Mouse (Mus musculus) intestine, embryonic 16.5 days (tissue): ENCODE data around the gene Slc9b2. TPM values are rescaled to one million over a fixed set of nuclear protein-coding genes. Genes with fewer than 3 reads are reported as not detected.

Experiments used
- ATAC-seq: fragments of 200-750 bp; cut with Nextera tagmentation; 2 replicates; pipeline ENCODE4 v1.8.0; 2017; ENCODE audit warnings: moderate TSS enrichment, moderate library complexity
- H3K27ac ChIP-seq: fragments of 300-500 bp; sonication (generic); 2 replicates; pipeline ENCODE4 v1.5.1; 2014; ENCODE audit warnings: mild to moderate bottlenecking, low read length
- H3K27me3 ChIP-seq: fragments of 300-500 bp; sonication (generic); replicated peaks from 2 replicates; pipeline ENCODE4 v1.6.1; 2014; ENCODE audit warnings: low read length, control low read depth, mixed read lengths; ENCODE audit not compliant: control insufficient read depth, insufficient read depth
- H3K36me3 ChIP-seq: fragments of 300-500 bp; sonication (generic); 2 replicates; pipeline ENCODE4 v1.6.1; 2014; ENCODE audit warnings: low read length, control low read depth; ENCODE audit not compliant: control insufficient read depth, insufficient read depth
- H3K4me1 ChIP-seq: fragments of 300-500 bp; sonication (generic); 2 replicates; pipeline ENCODE4 v1.6.1; 2014; ENCODE audit warnings: low read length, control low read depth, mixed read lengths; ENCODE audit not compliant: control insufficient read depth, insufficient read depth
- H3K4me2 ChIP-seq: fragments of 300-500 bp; sonication (generic); 2 replicates; pipeline ENCODE4 v1.6.1; 2014; ENCODE audit warnings: low read depth, low read length, control low read depth
- H3K4me3 ChIP-seq: fragments of 300-500 bp; sonication (generic); 2 replicates; pipeline ENCODE4 v1.5.1; 2014; ENCODE audit warnings: mild to moderate bottlenecking, low read length
- H3K9ac ChIP-seq: fragments of 300-500 bp; sonication (generic); 2 replicates; pipeline ENCODE4 v1.6.1; 2014; ENCODE audit warnings: low read depth, low read length
- H3K9me3 ChIP-seq: fragments of 300-500 bp; sonication (generic); 2 replicates; pipeline ENCODE4 v1.6.1; 2016; ENCODE audit warnings: low read length, control low read depth; ENCODE audit not compliant: control insufficient read depth
- WGBS: fragments of 180-500 bp; shearing (Covaris S2); extraction: QIAGEN DNeasy Blood & Tissue Kit; methylation state at CpG from one replicate; pipeline ENCODE4 v1.1.7; 2014; 5-methylcytosine and 5-hydroxymethylcytosine counted together
- polyA plus RNA-seq: library from polyadenylated mRNA; unstranded; fragments of >200 nt; fragmentation: Nextera tagmentation; extraction: Ambion mirVana; gene quantifications from 2 replicates; pipeline ENCODE4 v1.2.1, GENCODE M21; 2015

The Slc9b2 gene
- 1.2 and 1.7 TPM in 2 replicates for polyA plus RNA-seq

DNA sequence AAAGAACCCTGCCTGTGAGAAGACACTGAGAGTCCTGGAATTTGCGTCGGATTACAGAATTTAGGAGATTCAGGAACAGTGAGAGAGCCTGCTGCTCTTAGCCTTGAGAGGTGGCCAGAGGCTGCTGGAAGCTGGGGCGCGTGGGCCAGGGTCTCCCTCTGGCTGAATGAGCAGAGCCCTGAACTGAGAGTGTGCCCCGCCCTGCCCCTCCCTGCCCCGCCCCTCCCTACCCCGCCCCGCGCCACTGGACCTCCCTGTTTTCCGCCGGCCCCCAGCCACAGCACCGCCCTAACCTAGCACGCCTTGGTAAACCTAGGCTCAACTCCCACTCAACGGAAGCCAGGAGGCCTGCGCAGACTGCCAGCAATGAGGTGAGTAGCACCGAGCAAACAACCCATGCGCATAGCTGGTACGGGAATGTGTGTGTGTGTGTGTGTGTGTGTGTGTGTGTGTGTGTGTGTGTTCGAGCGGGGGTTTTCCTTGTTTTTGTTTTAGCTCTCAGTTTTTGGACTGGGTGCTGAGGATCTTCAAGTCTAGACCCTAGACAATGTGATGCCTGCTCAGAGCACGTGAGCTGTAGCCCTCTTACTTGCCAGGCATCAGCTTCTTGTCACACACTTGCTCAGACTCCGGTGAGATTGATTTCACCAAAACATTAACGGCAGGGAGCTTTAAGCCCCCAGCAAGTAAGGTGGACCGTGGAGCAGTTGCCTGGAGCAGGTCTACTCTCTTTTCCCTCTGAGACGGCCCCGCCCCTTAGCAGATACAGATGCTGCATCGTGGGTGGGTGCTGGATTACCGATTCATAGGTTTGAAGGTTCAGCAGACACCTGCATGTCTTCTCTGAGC lies at the start of gene Slc9b2:
Gene Slc9b2 (plus strand): TSS at position 290 of the 849 bp plus-strand sequence.
- no peaks in the 10 kb centered on the region for H3K9me3 ChIP-seq
- no peaks in the 10 kb centered on the region; the same call in 1 of the 2 replicates for H3K4me1 ChIP-seq
- H3K9ac ChIP-seq = 0 out of 2 replicates have a peak within 1 kb of the TSS, but pooled peaks have one; percentile 43
- H3K4me2 ChIP-seq = peak within 1 kb of the TSS; percentile 82
- no peaks in the 10 kb centered on the region for H3K27me3 ChIP-seq
- peak within 1 kb of the TSS; percentile 41 for H3K4me3 ChIP-seq
- no peaks in the 10 kb centered on the region for H3K36me3 ChIP-seq
- 6% methylated on average over 25 of the region's 28 CpGs for WGBS
- peak; percentile 95 for ATAC-seq
- no peak within 1 kb of the TSS for H3K27ac ChIP-seq

DNA sequence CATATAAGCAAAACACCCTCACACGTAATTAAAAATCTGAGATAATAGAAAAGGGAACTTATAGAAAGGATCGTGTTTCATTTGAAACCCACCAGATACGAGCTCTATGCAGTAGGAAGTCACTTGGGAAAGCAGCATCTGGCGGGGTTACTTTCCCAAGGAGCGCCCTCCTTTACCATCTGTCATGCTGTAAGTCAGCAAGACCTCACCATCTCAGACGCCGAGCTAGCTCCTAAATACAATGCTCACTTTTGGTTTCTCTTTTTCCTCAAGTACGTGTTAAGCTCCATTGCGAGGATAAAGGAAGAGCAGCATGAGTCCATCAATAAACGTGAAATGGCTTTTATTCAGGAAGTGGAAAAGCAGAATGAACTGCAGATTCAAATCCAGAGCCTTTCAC lies 48.6 kb upstream of the Slc9b2 start:
- ATAC-seq = no peak
- H3K4me3 ChIP-seq = no peak overlapping the region
- no peak overlapping the region for H3K27ac ChIP-seq
- H3K4me1 ChIP-seq = no peaks in the 10 kb centered on the region
- H3K36me3 ChIP-seq = peaks cover 21% of the 10 kb centered on the region
- H3K27me3 ChIP-seq = no peaks in the 10 kb centered on the region
- H3K9ac ChIP-seq = no peak overlapping the region
- no peak overlapping the region for H3K4me2 ChIP-seq
- 87% methylated on average over 10 of the region's 10 CpGs for WGBS
- H3K9me3 ChIP-seq = no peaks in the 10 kb centered on the region

DNA sequence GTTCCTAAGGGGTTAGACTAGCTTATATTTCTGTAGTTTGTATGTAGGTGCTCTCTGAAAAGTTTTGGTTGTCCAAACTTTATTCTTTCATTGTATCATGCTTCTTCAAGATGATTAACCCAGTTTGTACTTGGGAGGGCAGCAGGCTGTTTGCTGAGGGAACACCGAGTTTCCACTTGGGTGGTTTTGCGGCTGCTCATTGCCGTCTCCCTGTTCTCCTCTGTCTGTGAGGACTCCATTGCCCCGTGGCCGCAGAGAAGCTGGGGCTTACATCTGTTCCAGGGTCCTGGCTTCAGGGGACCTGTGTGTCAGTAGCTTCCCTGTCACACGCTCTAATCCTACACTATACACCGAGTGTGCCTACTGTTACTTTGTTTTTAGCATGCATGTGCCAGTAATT lies 47.3 kb upstream of the Slc9b2 start:
- Histone ChIP-seq H3K9ac (no peak overlapping the region), H3K9me3 (no peaks in the 10 kb centered on the region), H3K4me2 (no peak overlapping the region), H3K4me3 (no peak overlapping the region), H3K27me3 (no peaks in the 10 kb centered on the region), H3K4me1 (no peaks in the 10 kb centered on the region), H3K27ac (no peak overlapping the region), H3K36me3 (peaks cover 21% of the 10 kb centered on the region)
- 91% methylated on average over 7 of the region's 7 CpGs for WGBS
- no peak for ATAC-seq

DNA sequence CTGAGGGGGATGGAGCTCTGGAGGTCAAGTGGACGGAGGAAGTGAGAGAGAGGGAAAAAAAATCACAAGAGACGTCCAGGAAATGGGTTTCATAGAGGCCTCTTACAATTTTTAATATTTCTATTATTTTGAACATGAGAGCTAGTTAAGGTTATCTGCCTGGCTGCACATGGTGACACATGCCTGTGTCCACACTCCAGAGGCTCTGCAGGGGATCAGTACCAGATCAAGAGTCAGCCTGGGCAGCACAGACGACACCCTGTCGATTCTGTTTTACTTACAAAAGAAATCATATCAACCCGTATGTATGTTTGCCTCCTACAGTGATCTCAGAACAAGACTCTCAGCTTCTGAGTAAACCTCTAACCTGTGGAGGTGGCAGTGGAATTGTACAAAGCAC lies 38.9 kb upstream of the Slc9b2 start:
- Histone ChIP-seq H3K4me3 (no peak overlapping the region), H3K27ac (no peak overlapping the region), H3K36me3 (peaks cover 9% of the 10 kb centered on the region), H3K4me2 (no peak overlapping the region), H3K4me1 (no peaks in the 10 kb centered on the region), H3K9me3 (no peaks in the 10 kb centered on the region), H3K27me3 (no peaks in the 10 kb centered on the region), H3K9ac (no peak overlapping the region)
- 88% methylated on average over 5 of the region's 5 CpGs for WGBS
- ATAC-seq = no peak

DNA sequence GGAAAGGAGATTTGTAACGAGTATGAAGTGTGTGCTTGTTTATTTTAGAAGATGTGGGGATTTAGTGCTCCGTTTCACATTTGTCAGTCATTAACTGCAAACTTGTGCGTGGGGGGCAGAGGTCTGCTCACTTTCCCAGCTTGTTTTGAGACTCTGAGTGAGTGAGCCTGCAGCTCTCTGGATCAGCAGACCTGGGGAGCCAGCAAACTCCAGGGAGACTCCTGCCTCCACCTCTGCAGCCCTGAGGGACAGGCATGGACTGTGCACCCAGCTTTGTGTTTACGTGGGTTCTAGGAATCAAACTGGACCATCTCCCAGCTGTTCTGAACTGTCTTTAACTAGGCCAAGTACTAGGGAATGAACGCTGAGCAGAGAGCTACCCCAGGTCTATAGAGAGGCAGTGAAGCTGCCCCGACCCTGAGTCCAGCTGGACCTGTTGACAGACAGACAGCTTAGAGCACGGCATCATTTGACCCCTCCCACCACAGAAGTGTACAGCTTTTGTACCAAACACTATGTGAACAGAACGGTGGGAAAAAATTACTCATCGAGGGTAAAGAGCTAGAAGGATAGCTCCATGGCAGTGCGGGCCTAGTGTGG lies 38.0 kb upstream of the Slc9b2 start:
- no peak overlapping the region for H3K9ac ChIP-seq
- 74% methylated on average over 10 of the region's 10 CpGs for WGBS
- H3K4me1 ChIP-seq = no peaks in the 10 kb centered on the region
- peaks cover 9% of the 10 kb centered on the region for H3K36me3 ChIP-seq
- ATAC-seq = no peak
- no peaks in the 10 kb centered on the region for H3K9me3 ChIP-seq
- no peak overlapping the region for H3K4me2 ChIP-seq
- no peak overlapping the region for H3K4me3 ChIP-seq
- no peaks in the 10 kb centered on the region for H3K27me3 ChIP-seq
- no peak overlapping the region for H3K27ac ChIP-seq

DNA sequence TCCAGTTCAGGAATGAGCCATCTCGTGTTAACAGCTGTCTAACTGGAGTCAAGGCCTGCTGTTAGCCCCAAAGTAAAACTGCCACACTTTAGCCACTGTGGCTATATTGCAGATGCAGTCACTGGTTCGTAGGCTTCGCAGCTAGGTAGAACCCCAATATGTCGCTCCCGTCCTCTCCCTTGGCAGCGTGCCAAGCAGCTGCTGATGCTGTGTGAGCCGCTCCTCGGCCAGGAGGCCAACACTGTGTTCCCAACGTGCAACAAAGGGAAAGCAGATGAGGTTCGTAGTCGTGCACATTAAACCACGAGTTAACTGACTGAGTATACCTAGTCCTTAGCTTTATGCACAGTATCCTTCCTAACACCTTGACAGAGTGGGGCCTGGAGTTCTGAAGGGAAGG lies 34.9 kb upstream of the Slc9b2 start:
- no peaks in the 10 kb centered on the region for H3K9me3 ChIP-seq
- H3K4me2 ChIP-seq = no peak overlapping the region
- H3K4me3 ChIP-seq = no peak overlapping the region
- WGBS = 70% methylated on average over 12 of the region's 12 CpGs
- H3K9ac ChIP-seq = no peak overlapping the region
- no peaks in the 10 kb centered on the region for H3K27me3 ChIP-seq
- no peak overlapping the region for H3K27ac ChIP-seq
- no peaks in the 10 kb centered on the region for H3K4me1 ChIP-seq
- ATAC-seq = no peak
- peaks cover 9% of the 10 kb centered on the region for H3K36me3 ChIP-seq

DNA sequence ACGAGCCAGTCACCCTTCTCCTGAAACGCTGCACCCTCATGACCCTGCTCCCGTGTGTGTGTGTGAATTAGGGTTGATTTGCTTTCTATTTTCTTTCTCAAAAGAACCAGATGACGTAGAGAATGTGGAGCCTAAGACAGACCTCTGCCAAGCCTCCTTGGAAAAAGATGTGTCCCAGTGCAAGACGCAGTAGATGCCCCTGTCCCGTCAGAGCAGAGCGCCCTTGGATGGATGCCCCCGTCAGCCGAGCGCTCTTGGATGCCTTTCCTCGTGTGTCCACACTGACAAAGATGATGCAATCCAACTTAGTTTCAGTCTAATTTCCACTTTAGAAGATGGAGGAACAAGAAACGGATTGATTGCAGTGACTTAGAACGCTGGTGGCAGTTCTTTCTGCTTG lies 34.5 kb upstream of the Slc9b2 start:
- Histone ChIP-seq H3K27ac (no peak overlapping the region), H3K4me1 (no peaks in the 10 kb centered on the region), H3K4me2 (no peak overlapping the region), H3K9me3 (no peaks in the 10 kb centered on the region), H3K9ac (no peak overlapping the region), H3K4me3 (no peak overlapping the region), H3K27me3 (no peaks in the 10 kb centered on the region), H3K36me3 (peaks cover 9% of the 10 kb centered on the region)
- WGBS = 88% methylated on average over 13 of the region's 13 CpGs
- ATAC-seq = no peak

DNA sequence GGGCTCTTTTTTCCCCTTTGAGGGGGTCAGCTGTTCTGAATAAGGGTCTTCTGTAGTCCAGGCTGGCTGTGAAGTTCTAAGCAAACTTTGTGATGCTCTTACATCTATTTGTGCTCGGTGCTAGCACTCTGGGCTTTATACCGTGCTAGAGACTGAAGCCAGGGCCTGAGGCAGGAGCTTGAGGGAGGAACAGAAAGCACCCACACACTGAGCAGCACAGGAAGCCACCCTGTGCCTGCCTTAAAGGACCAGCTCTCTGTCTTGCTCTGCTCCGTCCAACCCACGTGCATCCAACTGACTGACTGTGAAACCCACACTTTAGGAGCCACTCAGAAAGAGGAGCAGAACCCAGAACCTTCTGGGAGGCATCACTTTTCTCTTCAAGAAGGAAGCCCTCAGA lies 27.3 kb upstream of the Slc9b2 start:
- ATAC-seq = peak; percentile 12; the same call in 1 of the 2 replicates
- Histone ChIP-seq H3K9ac (0 out of 2 replicates have a peak overlapping the region, but pooled peaks have one; percentile 18), H3K27me3 (no peaks in the 10 kb centered on the region), H3K27ac (no peak overlapping the region), H3K4me2 (no peak overlapping the region), H3K9me3 (no peaks in the 10 kb centered on the region), H3K36me3 (no peaks in the 10 kb centered on the region), H3K4me1 (no peaks in the 10 kb centered on the region), H3K4me3 (no peak overlapping the region)
- 74% methylated on average over 4 of the region's 4 CpGs for WGBS

DNA sequence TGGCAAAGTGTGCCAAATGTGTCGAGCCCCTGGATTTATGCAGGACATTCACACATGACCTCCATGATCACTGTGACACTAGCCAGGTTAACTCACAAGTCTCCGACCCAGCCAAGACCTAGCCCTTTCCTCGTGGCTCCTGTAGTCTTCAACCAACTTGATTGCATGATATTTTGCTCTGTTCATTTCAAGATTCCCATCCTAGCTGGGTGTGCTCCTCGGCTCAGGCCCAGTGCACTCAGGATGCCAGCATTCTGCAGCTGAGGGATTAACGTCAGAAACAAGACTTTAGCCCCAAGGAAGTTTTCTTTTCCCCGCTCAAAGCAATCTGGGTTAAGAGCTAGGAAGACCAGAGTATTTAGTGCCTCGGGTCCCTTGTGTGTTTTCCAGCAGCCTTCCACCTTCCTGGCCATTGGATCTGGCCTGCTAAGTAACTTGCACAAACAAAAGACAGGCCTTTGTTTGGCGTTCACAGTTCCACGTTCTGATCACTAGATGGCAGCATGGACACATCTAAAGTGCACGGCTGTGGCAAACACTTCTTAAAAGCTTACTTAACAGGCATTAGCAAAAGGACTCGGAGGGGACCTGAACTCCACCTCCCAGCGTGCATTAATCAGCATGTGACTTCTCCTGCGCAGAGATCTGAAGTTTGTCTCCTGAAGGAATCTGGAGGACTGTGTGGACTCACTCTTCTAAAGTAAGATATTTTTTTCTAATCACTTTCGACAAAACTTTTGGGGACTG lies 26.7 kb upstream of the Slc9b2 start, which contains the start of gene Bdh2:
Gene Bdh2 (plus strand): TSS at position 553 of the 747 bp plus-strand sequence.
- Histone ChIP-seq H3K27me3 (no peaks in the 10 kb centered on the region), H3K36me3 (no peaks in the 10 kb centered on the region), H3K4me1 (no peaks in the 10 kb centered on the region), H3K9ac (0 out of 2 replicates have a peak within 1 kb of the TSS, but pooled peaks have one; percentile 18), H3K27ac (no peak within 1 kb of the TSS), H3K4me2 (peak within 1 kb of the TSS; percentile 26; the same call in 1 of the 2 replicates), H3K4me3 (peak within 1 kb of the TSS; percentile 22), H3K9me3 (no peaks in the 10 kb centered on the region)
- peak; percentile 85 for ATAC-seq
- WGBS = 21% methylated on average over 14 of the region's 14 CpGs
